Mouse (Mus musculus) embryonic fibroblast, embryonic 13.5 days (primary cell): ENCODE data around the gene Nat8f6.
"Not testable (repeated sequence)": the region's sequence is repeated elsewhere in the genome, so short reads cannot be mapped to it uniquely, and the experiment has no call there.

ENCODE experiments used
- CTCF ChIP-seq: IDR thresholded peaks from 2 replicates; pipeline ENCODE4 v1.5.1; 2011; ENCODE audit warnings: mild to moderate bottlenecking, control low read depth, low read length, moderate library complexity, borderline replicate concordance; ENCODE audit not compliant: insufficient read depth
- POLR2A ChIP-seq: IDR thresholded peaks from 2 replicates; pipeline ENCODE4 v1.6.1; 2011; ENCODE audit warnings: low read depth, mild to moderate bottlenecking, control low read depth, low read length, moderate library complexity

- TF ChIP-seq CTCF, POLR2A: not testable (repeated sequence)
These were observed 11.0 kb downstream of the Nat8f6 start for GRCm38 (mm10) chr6:85809784-85810183.
